Mouse (Mus musculus) brain, embryonic 14.5 days (tissue): ENCODE data around the gene Gm36864.

Experiments used
- CTCF ChIP-seq: fragments of 200-500 bp; IDR thresholded peaks from 2 replicates; pipeline ENCODE4 v1.5.1; 2012; ENCODE audit warnings: inconsistent platforms, mild to moderate bottlenecking, moderate library complexity, borderline replicate concordance; ENCODE audit not compliant: insufficient read depth, insufficient read length; ENCODE audit errors: extremely low read depth
- POLR2A ChIP-seq: fragments of 200-500 bp; IDR thresholded peaks from 2 replicates; pipeline ENCODE4 v1.6.1; 2012; ENCODE audit warnings: mild to moderate bottlenecking, inconsistent platforms, borderline replicate concordance; ENCODE audit not compliant: poor library complexity, insufficient read depth, insufficient read length, severe bottlenecking; ENCODE audit errors: extremely low read depth

GRCm38 (mm10) chr7:44287760-44288159, 51.8 kb downstream of the Gm36864 start:
- TF ChIP-seq POLR2A (no peak), CTCF (no peak)
